Mouse (Mus musculus): ENCODE measurements at regions not wholly inside any gene's neighbourhood (a gene's known extent, or its start where the extent isn't known, plus 50 kb on each side); places are given as distances from the start of the nearest gene placed in this dataset.

GRCm38 (mm10) chr15:88120376-88120775, 479.7 kb upstream of the Zdhhc25 start:
- TF ChIP-seq CTCF (IDR thresholded peaks at IDR 0.05; ENCODE audit: control insufficient read depth, insufficient read depth, low read length): no peak
- no peak for TF ChIP-seq POLR2A (IDR thresholded peaks at IDR 0.05; ENCODE audit: borderline replicate concordance, control insufficient read depth, low read depth, low read length)

Measured in bone marrow, adult 2 months (tissue).